ENCODE assay signal across 15 mouse cellular contexts in genomic region chr11:30204398-30204797, GRCm38 (mm10).
DNase-seq lines count a peak whose midpoint lies in the region; ATAC-seq lines count a peak whose summit lies in the region.
"Had no signal": no experiment of that assay in that cellular context is flagged by ENCODE, and none has a peak within 500 bp of the region (broad histone marks: within the 10 kb centered on the region; RNA-seq: fewer than 3 reads in every experiment).

No protein-coding gene starts in this region.

- ATAC-seq in lung, embryonic 15.5 days (ENCODE audit: borderline replicate concordance, extremely low read depth, low FRiP score, low TSS enrichment), result peak; percentile 32; the same call in 1 of the 2 replicates
- peak; percentile 53; the same call in 1 of the 2 replicates for ATAC-seq in kidney, embryonic 15.5 days (replicated peaks; ENCODE audit: low FRiP score)
- ATAC-seq in stomach, embryonic 16.5 days (ENCODE audit: insufficient read depth, low FRiP score), result peak; percentile 57; the same call in 1 of the 2 replicates
- ATAC-seq: inflammation-experienced regulatory T-cells, adult 6 months had no signal

- no peak for DNase-seq in lung, adult 18-20 months
- peak; percentile 69 for DNase-seq in kidney, adult 18-20 months
- DNase-seq in embryo, embryonic 11 days, result no peak
- no peak for DNase-seq in spleen, postnatal 36 days (ENCODE audit: low spot score in 2 of 2)
- DNase-seq: adrenal gland, adult 2 months; cerebellum, adult 18-20 months; gastrocnemius, postnatal 36 days; right cerebral cortex, postnatal 4 days had no signal

- no peaks in the 10 kb centered on the region for H3K9me3 ChIP-seq in lung, embryonic 15.5 days
- no peaks in the 10 kb centered on the region for H3K9me3 ChIP-seq in kidney, embryonic 15.5 days (replicated peaks)
- no peaks in the 10 kb centered on the region for H3K9me3 ChIP-seq in stomach, embryonic 16.5 days (replicated peaks; ENCODE audit: control insufficient read depth, low read length)
- H3K9me3 ChIP-seq: forebrain, embryonic 10.5 days; heart, embryonic 12.5 days; neural tube, embryonic 15.5 days had no signal

- H3K27ac ChIP-seq in lung, embryonic 15.5 days, result 0 out of 2 replicates have a peak overlapping the region, but pooled peaks have one; percentile 11
- peak overlapping the region; percentile 64 for H3K27ac ChIP-seq in kidney, embryonic 15.5 days
- H3K27ac ChIP-seq in stomach, embryonic 16.5 days (ENCODE audit: low read length), result peak overlapping the region; percentile 21; the same call in 1 of the 2 replicates
- H3K27ac ChIP-seq: forebrain, embryonic 10.5 days; neural tube, embryonic 15.5 days had no signal

- H3K27me3 ChIP-seq in lung, embryonic 15.5 days, result no peaks in the 10 kb centered on the region
- no peaks in the 10 kb centered on the region for H3K27me3 ChIP-seq in kidney, embryonic 15.5 days
- H3K27me3 ChIP-seq in stomach, embryonic 16.5 days (ENCODE audit: control insufficient read depth, insufficient read depth, low read length), result no peaks in the 10 kb centered on the region
- H3K27me3 ChIP-seq: heart, embryonic 12.5 days; neural tube, embryonic 15.5 days had no signal

- no peak overlapping the region for H3K4me3 ChIP-seq in lung, embryonic 15.5 days
- no peak overlapping the region for H3K4me3 ChIP-seq in kidney, embryonic 15.5 days (replicated peaks)
- H3K4me3 ChIP-seq in stomach, embryonic 16.5 days (replicated peaks; ENCODE audit: low read length), result no peak overlapping the region
- H3K4me3 ChIP-seq: forebrain, embryonic 10.5 days; heart, embryonic 12.5 days; neural tube, embryonic 15.5 days had no signal

- H3K36me3 ChIP-seq in lung, embryonic 15.5 days, result peaks cover 13% of the 10 kb centered on the region
- peaks cover 10% of the 10 kb centered on the region for H3K36me3 ChIP-seq in kidney, embryonic 15.5 days
- no peaks in the 10 kb centered on the region for H3K36me3 ChIP-seq in stomach, embryonic 16.5 days (ENCODE audit: control insufficient read depth, insufficient read depth, low read length)

- H3K4me2 ChIP-seq in lung, embryonic 15.5 days, result no peak overlapping the region
- H3K4me2 ChIP-seq in kidney, embryonic 15.5 days, result no peak overlapping the region
- no peak overlapping the region for H3K4me2 ChIP-seq in stomach, embryonic 16.5 days (ENCODE audit: low read depth, low read length)
- H3K4me2 ChIP-seq: heart, embryonic 12.5 days; neural tube, embryonic 15.5 days had no signal

- peaks cover 19% of the 10 kb centered on the region for H3K4me1 ChIP-seq in lung, embryonic 15.5 days
- H3K4me1 ChIP-seq in kidney, embryonic 15.5 days, result peaks cover 28% of the 10 kb centered on the region
- H3K4me1 ChIP-seq in stomach, embryonic 16.5 days (ENCODE audit: control insufficient read depth, insufficient read depth, low read length), result peaks cover 14% of the 10 kb centered on the region
- H3K4me1 ChIP-seq: forebrain, embryonic 10.5 days had no signal

- H3K9ac ChIP-seq in lung, embryonic 15.5 days, result no peak overlapping the region
- no peak overlapping the region for H3K9ac ChIP-seq in kidney, embryonic 15.5 days
- H3K9ac ChIP-seq in stomach, embryonic 16.5 days (ENCODE audit: low read length), result no peak overlapping the region
- H3K9ac ChIP-seq: heart, embryonic 12.5 days; neural tube, embryonic 15.5 days had no signal

Comparison
In these comparisons a context has a peak if more than half of its experiments do, and no peak if none do; other contexts are left out.
1. H3K27ac ChIP-seq: peak in every context shown above with its lines; median percentile 64 in kidney, embryonic 15.5 days; 21 in stomach, embryonic 16.5 days; 11 in lung, embryonic 15.5 days.